Mouse (Mus musculus) heart, postnatal 0 days (tissue): Measurements from ENCODE around the gene Tie1.

ENCODE experiments used
- CTCF ChIP-seq: IDR thresholded peaks from 2 replicates; pipeline ENCODE4 v1.5.1; 2016; ENCODE audit warnings: antibody characterized with exemption, control low read depth, low read depth
- EP300 ChIP-seq: IDR thresholded peaks from 2 replicates; pipeline ENCODE4 v1.6.1; 2016; ENCODE audit warnings: antibody characterized with exemption, low read depth

DNA sequence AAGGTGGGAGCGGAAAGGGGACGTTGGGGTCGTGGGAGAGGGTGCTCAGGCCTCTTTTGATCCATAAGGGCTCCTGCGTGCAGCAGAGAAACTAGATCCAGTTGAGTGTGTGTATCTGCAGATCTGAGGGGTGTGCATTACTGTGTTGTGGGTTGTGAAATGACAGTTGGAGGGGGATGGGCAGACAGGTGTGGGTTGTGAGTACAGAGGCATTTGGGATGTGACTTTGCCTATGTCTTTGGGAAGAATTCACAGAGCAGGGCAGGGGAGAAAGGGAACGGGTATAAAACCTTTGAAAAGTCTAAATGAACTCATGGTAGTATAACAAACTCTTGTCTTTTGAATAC is 37.4 kb upstream of the Tie1 start:
- no peak for TF ChIP-seq CTCF
- no peak for TF ChIP-seq EP300
